Mouse (Mus musculus): ENCODE results near the gene Wwc1.
A peak's percentile ranks its signal among the peaks of the same experiment; 100 is the strongest.

Gene Wwc1

DNA sequence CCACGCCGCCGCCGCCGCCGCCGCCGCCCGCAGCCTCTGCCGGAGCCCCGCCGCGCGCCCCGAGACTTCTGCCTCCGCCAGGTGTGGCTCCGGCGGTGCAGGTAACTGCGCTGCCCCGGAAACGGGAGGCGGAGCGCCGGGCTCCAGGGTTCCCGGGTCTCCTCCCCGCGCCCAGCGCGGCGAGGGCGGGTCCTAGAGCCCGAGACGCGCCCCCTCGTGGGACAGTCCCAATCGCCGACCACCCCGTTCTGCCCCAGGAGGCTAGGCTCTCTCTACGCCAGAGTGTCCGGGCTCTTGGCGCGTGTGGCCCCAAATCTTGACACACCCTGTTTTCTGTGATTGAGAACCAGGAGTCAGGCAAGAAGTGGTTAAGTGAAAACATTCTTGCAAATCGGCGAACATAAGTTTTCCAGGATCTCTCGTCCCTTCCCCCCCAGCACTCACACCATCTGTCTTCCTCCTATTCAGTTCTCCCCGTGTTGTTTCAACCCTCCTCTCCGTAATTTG, at the start of gene Wwc1:
TSS of gene Wwc1 (minus strand) at position 117 of the 507 bp plus-strand sequence.
- Histone ChIP-seq H3K27me3 (ENCODE audit: control insufficient read depth, insufficient read depth, low read length, poor library complexity, severe bottlenecking) (no peaks in the 10 kb centered on the region), H3K36me3 (ENCODE audit: control insufficient read depth, insufficient read depth, low read length, poor library complexity, severe bottlenecking) (no peaks in the 10 kb centered on the region)
- DNase-seq (ENCODE audit: low read depth, low spot score): no peak

DNA sequence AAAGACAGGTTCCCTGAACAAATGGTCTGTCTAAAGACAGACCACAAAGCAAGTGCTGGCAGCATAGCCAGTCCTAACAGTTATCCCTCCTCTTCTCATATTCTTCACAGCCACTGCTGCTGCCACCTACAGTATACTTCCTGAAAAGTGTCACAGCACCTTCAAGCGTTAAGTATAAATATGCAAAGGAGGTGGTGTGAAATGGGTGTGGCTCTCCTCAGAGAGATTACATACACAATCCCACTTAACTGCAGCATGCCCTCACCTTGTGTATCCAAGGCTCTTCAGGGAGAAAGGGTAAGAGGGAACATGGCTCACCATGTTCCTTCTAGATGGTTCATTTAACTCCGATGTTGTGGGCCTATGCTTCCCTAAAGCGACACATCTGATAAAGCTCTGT, 39.7 kb upstream of the Wwc1 start:
- no peak for DNase-seq (ENCODE audit: low read depth, low spot score)
- Histone ChIP-seq H3K27me3 (ENCODE audit: control insufficient read depth, insufficient read depth, low read length, poor library complexity, severe bottlenecking) (no peaks in the 10 kb centered on the region), H3K36me3 (ENCODE audit: control insufficient read depth, insufficient read depth, low read length, poor library complexity, severe bottlenecking) (no peaks in the 10 kb centered on the region)

DNA sequence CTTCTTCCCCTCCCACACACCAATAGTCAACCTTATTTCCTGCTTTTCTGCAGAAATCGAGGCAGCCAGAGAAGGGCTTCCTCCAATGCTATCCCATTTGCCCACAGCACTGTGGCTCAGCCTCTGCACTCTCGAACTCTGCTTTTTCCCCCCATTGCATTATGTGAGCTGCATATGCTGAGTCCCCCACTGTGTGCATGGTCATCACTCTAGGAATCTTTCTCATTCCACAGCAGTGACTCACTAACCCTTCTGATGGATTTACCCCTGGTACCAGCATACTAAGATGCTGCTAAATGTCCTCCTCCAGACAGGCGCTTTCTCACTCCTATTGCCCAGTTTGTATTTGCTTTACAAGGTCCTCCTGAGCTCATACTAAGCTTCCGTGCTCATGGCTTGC, 32.9 kb upstream of the Wwc1 start:
- H3K36me3 ChIP-seq (ENCODE audit: control insufficient read depth, insufficient read depth, low read length, poor library complexity, severe bottlenecking): no peaks in the 10 kb centered on the region
- no peaks in the 10 kb centered on the region for H3K27me3 ChIP-seq (ENCODE audit: control insufficient read depth, insufficient read depth, low read length, poor library complexity, severe bottlenecking)
- no peak for DNase-seq (ENCODE audit: low read depth, low spot score)

DNA sequence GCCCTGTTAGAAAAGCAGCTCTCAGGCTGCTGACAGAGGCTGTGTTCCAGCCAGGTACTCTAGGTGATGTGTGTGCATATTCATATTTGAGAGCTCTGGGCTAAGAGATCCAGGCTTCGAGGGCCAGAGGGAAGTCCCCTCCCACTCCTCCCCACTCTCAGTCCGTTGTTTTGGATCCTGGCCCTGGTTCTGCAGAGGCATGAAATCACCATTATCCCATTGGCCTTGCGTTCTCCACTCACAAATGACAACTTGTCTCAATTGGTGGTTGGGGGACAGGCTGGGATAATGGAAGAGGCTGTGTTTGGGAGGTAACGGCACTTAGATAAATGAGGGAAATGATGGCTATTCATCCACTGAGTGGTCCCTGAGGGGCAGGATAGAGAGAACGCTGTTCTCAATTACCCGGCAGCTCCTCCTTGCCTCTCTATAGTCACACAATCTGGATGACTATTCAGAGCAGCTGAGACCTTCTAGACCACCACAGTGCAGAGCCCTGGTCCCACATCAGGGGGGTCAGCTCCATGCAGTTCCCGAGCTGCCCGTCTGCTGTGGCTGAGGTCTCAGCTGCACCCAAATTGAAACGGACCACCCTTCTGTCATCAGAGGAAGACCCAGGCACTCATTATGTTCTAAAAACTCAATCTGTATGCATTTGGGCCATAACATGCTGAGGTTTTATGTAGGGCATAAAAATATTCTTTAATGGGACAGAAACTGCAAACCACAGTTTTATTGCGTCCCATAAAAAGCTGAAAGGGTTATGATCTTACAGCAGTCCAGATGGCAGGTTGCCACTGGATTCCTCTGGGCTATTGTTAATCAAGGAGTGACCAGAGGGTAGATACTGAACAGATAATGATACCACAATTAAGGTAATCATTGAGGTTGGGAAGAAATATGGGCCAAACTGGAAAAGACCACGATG, 29.2 kb upstream of the Wwc1 start:
- H3K36me3 ChIP-seq (ENCODE audit: control insufficient read depth, insufficient read depth, low read length, poor library complexity, severe bottlenecking): no peaks in the 10 kb centered on the region
- no peaks in the 10 kb centered on the region for H3K27me3 ChIP-seq (ENCODE audit: control insufficient read depth, insufficient read depth, low read length, poor library complexity, severe bottlenecking)
- no peak for DNase-seq (ENCODE audit: low read depth, low spot score)

DNA sequence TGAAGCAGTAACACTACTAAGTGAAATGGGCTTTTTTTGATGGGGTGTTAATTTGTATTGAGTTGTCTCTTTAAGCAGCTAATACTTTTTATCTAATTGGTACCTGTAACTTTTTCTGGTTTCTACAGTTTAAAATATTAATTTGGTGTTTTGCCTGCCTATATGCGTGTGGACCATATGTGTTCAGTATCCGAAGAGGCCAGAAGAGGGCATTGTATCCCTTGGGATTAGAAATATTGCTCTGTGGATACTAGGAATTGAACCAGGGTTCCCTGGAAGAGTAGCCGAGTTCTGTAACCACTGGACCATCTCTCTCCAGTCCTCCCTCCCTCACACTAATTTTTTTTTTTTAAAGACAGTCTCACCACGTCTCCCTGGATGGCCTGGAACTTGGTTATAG, 22.6 kb upstream of the Wwc1 start:
- no peaks in the 10 kb centered on the region for H3K36me3 ChIP-seq (ENCODE audit: control insufficient read depth, insufficient read depth, low read length, poor library complexity, severe bottlenecking)
- no peaks in the 10 kb centered on the region; the same call in 1 of the 2 replicates for H3K27me3 ChIP-seq (ENCODE audit: control insufficient read depth, insufficient read depth, low read length, poor library complexity, severe bottlenecking)
- no peak for DNase-seq (ENCODE audit: low read depth, low spot score)

DNA sequence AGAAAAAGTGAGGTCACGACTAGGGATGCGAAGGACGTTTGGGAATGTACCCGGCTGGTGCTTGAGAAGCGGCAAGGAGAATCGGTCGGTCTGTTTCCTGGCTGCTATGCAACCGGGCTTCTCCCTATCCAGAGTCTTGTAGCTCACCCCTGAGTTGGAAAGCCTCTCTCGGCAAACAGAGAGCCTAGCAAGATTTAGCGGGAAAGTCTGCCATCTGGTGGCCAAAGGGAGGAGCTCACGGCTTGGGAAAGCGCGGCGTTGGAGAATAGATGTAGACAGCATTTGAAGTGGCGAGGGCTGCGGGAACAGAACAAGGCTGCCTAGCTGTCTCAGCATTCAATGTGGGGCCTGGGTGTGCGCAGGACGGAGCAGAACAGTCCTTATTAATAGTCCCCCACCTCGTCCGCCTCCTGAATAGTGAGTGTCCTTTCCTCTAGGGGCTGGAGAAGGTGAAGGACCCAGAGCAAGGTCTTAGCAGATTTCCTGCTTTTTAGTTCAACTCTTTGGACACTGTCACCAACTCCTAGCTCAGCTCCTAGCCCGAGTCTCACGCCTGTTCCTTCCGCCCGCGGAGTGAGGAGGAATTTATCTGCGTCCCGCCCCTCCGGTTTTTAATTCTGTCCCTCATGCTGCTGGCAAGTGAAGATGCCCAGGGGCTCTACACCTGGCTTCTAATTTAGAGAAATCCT, 21.1 kb upstream of the Wwc1 start:
- Histone ChIP-seq H3K36me3 (ENCODE audit: control insufficient read depth, insufficient read depth, low read length, poor library complexity, severe bottlenecking) (no peaks in the 10 kb centered on the region), H3K27me3 (ENCODE audit: control insufficient read depth, insufficient read depth, low read length, poor library complexity, severe bottlenecking) (no peaks in the 10 kb centered on the region; the same call in 1 of the 2 replicates)
- peak; percentile 55 for DNase-seq (ENCODE audit: low read depth, low spot score)

DNA sequence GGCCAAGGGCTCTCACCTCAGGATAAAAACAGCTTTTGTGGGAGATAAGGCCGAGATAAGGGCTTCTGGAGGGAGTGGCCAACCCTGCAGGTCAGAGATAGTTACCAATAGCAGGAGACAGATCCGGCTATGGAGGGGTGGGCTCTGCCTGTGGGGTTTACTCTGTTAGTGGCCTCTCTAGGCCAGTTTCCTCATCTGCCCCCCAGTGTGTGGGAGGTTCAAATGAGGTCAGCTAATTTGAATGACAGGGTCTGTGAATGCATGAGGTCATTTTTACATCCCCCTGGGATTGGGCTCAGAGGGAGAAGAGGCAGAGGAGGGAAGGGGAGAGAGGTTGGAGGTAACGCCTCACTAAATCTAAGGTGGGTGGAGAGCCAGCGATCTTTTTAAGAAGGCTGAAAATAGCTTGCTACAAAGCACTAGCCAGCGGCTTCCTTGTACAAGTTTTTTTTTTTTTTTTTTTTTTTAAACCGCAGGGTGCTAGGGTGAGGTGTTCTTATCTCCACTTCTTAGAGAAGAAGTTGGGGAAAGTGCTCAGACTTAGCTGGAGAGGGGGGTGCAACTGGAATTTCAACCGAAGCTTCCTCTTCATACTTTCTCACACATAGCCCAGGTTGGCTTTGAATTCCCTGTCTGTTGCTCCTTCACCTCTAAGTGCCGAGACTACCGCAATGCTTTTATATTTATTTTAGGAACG, 20.4 kb upstream of the Wwc1 start:
- Histone ChIP-seq H3K27me3 (ENCODE audit: control insufficient read depth, insufficient read depth, low read length, poor library complexity, severe bottlenecking) (no peaks in the 10 kb centered on the region; the same call in 1 of the 2 replicates), H3K36me3 (ENCODE audit: control insufficient read depth, insufficient read depth, low read length, poor library complexity, severe bottlenecking) (no peaks in the 10 kb centered on the region)
- DNase-seq (ENCODE audit: low read depth, low spot score): no peak

DNA sequence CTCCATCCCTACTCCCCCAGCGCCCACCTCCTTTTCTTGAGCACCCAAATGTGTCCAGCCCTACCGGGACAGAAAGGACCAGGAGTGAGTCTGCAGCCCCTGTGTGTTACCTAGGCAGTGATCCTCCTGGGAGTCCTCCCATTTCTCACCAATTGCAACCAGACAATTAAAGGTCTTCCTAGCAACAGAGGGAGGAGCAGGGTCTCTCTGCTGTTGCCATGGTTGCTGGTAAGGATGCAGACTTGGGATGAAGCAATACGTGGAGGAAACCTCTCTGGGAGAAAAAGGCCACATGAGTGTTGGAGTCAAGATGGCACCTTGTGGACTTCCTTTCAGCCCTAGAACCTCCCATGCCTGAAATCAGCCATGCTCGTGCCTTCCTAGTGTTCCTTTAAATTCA, 19.7 kb upstream of the Wwc1 start:
- no peak for DNase-seq (ENCODE audit: low read depth, low spot score)
- no peaks in the 10 kb centered on the region for H3K36me3 ChIP-seq (ENCODE audit: control insufficient read depth, insufficient read depth, low read length, poor library complexity, severe bottlenecking)
- no peaks in the 10 kb centered on the region; the same call in 1 of the 2 replicates for H3K27me3 ChIP-seq (ENCODE audit: control insufficient read depth, insufficient read depth, low read length, poor library complexity, severe bottlenecking)

DNA sequence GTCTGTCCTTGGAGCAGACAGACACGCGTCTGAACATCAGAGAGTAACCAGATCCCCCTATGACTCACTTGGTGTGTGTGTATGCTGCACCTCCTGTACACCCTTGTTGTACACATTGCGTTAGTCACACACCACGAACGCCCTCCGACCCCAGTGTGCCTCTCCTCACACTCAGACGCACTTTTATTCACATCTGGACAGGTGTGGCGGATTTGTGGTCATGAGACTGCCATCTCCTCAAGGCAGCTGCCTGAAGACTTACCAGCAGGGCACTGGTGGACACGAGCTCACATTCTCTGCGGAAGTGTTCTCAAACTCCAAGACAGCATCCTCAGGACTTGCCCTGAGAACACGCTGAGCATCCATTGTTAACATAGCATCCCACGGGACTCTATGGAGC, 17.7 kb upstream of the Wwc1 start:
- DNase-seq (ENCODE audit: low read depth, low spot score): no peak
- no peaks in the 10 kb centered on the region; the same call in 1 of the 2 replicates for H3K27me3 ChIP-seq (ENCODE audit: control insufficient read depth, insufficient read depth, low read length, poor library complexity, severe bottlenecking)
- no peaks in the 10 kb centered on the region for H3K36me3 ChIP-seq (ENCODE audit: control insufficient read depth, insufficient read depth, low read length, poor library complexity, severe bottlenecking)

DNA sequence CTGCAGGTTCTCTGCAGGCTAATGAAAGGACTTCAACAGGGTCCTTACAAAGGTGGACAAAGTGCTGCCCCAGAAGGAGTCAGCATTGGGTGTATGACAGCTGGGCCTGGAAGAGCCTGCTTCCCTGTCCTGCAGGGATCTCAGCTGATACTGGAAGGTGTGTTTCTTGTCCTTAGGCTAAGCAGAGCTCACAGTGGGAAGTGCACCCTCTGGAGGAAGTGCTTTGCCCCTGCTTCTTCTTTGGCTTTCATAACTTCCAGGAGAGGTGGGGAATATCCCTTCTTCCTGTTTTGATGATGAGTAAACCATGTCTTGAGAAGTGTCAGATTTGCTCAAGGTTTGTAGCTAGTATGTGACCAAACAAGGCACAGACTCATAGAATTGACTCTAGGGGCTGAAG, 15.0 kb upstream of the Wwc1 start:
- no peak for DNase-seq (ENCODE audit: low read depth, low spot score)
- no peaks in the 10 kb centered on the region for H3K27me3 ChIP-seq (ENCODE audit: control insufficient read depth, insufficient read depth, low read length, poor library complexity, severe bottlenecking)

DNA sequence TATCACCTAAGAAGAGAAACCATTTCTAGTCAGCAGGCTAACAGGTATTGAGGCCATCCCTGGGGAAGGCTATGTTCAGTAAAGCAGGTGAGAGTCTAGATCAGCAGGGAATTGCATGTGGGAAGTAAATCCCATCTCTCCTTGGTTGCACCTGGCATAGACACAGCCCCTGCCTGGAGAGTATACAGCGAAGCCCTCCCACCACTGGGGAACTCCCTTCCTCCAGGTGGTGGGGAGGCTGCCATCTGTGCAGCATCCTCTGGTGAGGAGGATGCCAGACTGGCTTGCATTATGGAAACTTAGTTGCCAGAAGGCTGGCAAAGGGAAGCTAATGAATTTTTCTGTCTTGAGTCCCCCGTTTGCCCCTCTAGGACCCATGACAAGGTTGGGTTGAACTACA, 11.5 kb upstream of the Wwc1 start:
- Histone ChIP-seq H3K36me3 (ENCODE audit: control insufficient read depth, insufficient read depth, low read length, poor library complexity, severe bottlenecking) (no peaks in the 10 kb centered on the region), H3K27me3 (ENCODE audit: control insufficient read depth, insufficient read depth, low read length, poor library complexity, severe bottlenecking) (no peaks in the 10 kb centered on the region)
- DNase-seq (ENCODE audit: low read depth, low spot score): no peak

More for the DNA sequence above, 15.0 kb upstream of the Wwc1 start:
- no peaks in the 10 kb centered on the region for H3K36me3 ChIP-seq (ENCODE audit: control insufficient read depth, insufficient read depth, low read length, poor library complexity, severe bottlenecking)

DNA sequence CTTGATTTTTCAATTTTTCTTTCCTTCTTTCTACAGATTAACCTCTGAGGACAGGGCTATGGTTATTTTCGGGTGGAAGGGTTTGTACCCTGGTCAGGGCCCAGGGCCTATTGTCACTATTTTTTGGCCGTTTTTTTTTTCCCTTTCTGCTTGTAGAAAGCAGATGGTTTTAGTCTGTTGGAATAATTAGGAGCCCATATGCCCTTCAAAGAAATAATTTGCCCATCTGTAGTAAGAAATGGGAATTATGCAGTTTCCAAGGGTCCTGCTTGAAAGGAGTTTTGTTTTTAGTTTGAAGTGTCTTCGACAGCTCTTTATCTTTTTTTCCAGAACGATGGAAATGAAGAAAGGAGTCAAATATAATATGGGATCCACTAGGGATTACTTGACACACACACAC, 9.6 kb upstream of the Wwc1 start:
- no peaks in the 10 kb centered on the region for H3K36me3 ChIP-seq (ENCODE audit: control insufficient read depth, insufficient read depth, low read length, poor library complexity, severe bottlenecking)
- DNase-seq (ENCODE audit: low read depth, low spot score): no peak

DNA sequence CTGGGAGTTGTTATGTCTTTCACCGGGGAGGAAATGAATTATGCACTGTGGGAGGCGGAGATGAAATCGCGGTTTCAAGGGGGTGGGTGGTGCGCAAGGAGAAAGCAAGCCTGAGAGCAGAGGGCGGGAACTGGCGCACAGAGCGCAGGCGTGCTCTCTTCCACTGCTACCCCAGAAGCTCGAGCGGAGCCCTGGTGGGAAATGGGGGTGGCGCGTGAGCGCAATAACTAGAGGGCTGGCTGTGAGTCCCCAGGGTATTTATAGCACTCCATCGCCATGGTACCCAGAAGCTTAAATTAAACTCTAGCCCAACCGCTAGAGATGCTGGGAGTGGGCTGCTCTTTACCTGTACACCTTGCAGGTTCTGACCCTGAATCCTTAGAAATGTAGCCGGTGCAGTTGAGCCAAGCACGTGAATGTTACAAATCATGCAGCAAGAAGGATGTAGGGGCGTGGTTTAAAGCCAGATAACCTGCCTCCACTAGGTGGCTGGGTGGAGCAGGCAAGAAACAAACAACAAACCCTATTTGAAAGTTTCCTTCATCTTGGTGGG, 5.6 kb upstream of the Wwc1 start:
- DNase-seq (ENCODE audit: low read depth, low spot score): no peak
- Histone ChIP-seq H3K27me3 (ENCODE audit: control insufficient read depth, insufficient read depth, low read length, poor library complexity, severe bottlenecking) (no peaks in the 10 kb centered on the region), H3K36me3 (ENCODE audit: control insufficient read depth, insufficient read depth, low read length, poor library complexity, severe bottlenecking) (no peaks in the 10 kb centered on the region)

More for the DNA sequence above, 9.6 kb upstream of the Wwc1 start:
- no peaks in the 10 kb centered on the region for H3K27me3 ChIP-seq (ENCODE audit: control insufficient read depth, insufficient read depth, low read length, poor library complexity, severe bottlenecking)

DNA sequence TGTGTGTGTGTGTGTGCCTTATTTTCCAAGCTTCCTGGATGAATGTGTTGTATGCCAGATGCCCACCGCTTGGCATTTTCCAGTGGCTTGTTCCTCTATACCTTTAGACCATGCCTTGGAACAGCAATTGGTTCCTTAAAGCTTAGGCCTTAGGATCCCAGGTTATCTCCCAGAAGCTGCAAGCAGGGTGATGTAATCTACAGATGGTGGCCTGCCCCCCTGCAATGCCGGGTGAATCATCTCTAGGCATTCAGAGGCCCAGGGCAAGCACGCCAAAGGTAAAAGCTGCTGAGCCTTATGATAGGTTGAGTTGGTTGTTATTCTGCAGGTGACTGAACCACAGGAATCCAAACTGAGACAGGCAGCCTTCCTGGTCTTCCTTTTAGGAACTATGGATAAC, 2.4 kb upstream of the Wwc1 start:
- no peaks in the 10 kb centered on the region for H3K36me3 ChIP-seq (ENCODE audit: control insufficient read depth, insufficient read depth, low read length, poor library complexity, severe bottlenecking)
- DNase-seq (ENCODE audit: low read depth, low spot score): no peak
- no peaks in the 10 kb centered on the region for H3K27me3 ChIP-seq (ENCODE audit: control insufficient read depth, insufficient read depth, low read length, poor library complexity, severe bottlenecking)

Measured in splenic B cell, adult 2 months (primary cell).